Mouse (Mus musculus) retina, postnatal 1 day (tissue): ENCODE data around the gene Tnfrsf4.

Source experiments
- DNase-seq: peaks from one replicate; pipeline ENCODE4 v3.0.0-alpha.2; 2012

Gene Tnfrsf4

GRCm38 (mm10) chr4:156013637-156014036, at the start of gene Tnfrsf4:
Tnfrsf4 (plus strand) TSS chr4:156013843.
- no peak for DNase-seq

DNA sequence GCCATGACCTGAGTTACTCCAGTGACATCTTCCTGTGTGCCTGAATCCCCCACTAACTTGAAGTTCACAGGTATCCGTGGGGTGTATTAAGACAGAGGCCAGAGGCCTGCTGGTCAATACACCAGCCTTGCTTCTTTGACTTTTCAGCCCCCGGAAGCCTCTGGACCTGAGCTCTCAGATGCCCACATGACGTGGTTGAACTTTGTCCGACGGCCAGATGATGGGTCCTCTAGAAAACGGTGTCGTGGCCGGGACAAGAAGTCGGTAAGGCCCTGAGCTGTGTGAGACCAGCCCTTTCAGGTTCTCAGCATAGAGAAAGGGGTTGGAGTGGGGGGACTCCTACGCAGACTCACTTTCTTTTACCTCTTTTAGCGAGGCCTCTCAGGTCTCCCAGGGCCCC, 49.2 kb upstream of the Tnfrsf4 start:
- no peak for DNase-seq

GRCm38 (mm10) chr4:155969043-155969653, 44.5 kb upstream of the Tnfrsf4 start:
- no peak for DNase-seq

GRCm38 (mm10) chr4:155970286-155970685, 43.4 kb upstream of the Tnfrsf4 start:
- DNase-seq, result peak; percentile 59

- peak; percentile 67 for DNase-seq
These were observed 41.0 kb upstream of the Tnfrsf4 start for GRCm38 (mm10) chr4:155972651-155973050.

GRCm38 (mm10) chr4:155973239-155973638, 40.4 kb upstream of the Tnfrsf4 start:
- peak; percentile 27 for DNase-seq

GRCm38 (mm10) chr4:155981436-155982082, 32.1 kb upstream of the Tnfrsf4 start:
- DNase-seq, result no peak

DNA sequence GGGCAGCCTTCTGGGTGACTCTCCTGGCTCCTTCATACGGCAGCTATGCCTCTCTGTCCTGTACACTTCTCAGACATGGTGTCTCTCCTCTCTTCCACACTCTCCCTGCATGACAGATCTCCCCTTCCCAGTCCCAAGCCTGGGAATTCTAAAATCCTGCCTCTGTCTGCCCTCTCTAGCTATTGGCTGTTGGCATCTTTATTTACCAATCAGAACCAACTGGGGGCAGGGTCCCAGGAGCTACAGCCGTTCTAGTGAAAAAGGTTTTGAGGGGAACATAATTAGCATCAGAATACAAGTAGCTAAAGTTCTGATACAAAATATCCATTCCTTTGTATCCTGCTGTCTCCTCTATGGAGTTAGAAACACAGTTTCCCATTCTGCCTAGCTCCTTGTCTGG, 29.9 kb upstream of the Tnfrsf4 start:
- no peak for DNase-seq

DNA sequence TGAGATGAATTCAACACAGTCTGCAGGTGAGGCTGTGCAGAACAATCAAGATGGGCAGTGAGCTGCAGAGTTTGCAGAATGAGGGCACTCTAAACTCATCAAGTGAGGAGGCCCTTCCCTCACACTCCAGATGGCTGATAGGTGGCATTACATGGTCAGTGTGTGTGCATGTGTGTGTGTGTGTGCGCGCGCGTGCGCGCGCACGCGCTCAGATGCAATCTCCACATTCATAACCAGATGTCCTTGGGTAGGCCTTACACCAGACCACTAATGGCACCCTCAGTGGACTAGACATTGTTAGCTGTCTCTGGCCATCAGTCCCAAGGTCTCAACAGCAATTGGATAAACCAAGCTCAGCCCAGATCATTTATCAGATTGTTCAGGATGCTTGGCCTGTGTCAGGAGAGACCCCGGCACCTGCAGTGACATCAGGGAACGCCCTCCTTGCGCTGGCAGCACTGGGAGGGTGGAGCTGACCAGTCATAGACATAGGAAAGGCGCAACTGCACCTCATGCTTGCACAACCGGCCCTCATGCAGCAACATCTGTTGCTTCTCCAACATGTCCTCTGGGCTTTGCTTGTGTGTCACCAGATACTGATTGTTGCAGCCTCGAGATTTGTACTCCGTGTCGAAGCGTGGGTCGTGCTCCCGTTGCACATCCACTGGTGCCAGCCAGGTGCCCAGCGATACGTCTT, 22.3 kb upstream of the Tnfrsf4 start:
- peak; percentile 19 for DNase-seq

GRCm38 (mm10) chr4:155991908-155992230, 21.8 kb upstream of the Tnfrsf4 start:
- DNase-seq, result no peak

GRCm38 (mm10) chr4:155992241-155992905, 21.3 kb upstream of the Tnfrsf4 start, which contains the start of the genes B3galt6 and Sdf4:
B3galt6 (minus strand) TSS chr4:155992649.
Sdf4 (plus strand) TSS chr4:155992872.
- peak; percentile 93 for DNase-seq

DNA sequence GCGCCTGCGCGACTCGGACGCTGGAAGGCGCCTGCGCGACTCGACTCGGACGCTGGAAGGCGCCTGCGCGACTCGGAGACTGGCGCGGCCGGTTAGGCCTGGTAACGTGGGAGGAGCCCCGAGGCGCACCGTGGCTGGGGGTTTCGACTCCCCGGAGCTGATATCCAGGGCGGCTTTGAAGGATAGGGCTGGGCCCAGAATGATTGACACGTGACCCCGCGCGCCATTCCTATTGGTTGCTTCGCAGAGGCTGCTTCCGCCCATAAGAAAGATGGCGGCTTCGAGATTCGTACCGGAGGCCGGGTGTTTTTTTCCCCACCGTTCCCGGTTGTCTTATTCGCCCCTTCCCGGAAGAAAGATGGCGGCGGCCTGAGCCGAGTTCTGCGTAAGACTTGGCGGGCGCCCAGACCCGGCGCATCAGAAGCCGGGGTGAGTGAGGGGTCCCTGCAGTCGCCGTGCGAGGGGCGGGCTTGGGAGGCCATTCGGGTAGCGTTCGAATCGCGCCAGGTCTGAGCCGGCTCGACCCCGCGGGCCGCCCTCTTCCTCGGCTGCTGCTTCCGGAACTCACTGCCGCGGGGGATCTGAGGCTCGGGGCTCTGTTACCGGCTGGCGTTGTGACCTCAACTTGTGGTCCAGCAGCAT, 20.6 kb upstream of the Tnfrsf4 start:
- peak; percentile 97 for DNase-seq

- DNase-seq, result no peak
These were observed 20.0 kb upstream of the Tnfrsf4 start for GRCm38 (mm10) chr4:155993606-155994005.

DNA sequence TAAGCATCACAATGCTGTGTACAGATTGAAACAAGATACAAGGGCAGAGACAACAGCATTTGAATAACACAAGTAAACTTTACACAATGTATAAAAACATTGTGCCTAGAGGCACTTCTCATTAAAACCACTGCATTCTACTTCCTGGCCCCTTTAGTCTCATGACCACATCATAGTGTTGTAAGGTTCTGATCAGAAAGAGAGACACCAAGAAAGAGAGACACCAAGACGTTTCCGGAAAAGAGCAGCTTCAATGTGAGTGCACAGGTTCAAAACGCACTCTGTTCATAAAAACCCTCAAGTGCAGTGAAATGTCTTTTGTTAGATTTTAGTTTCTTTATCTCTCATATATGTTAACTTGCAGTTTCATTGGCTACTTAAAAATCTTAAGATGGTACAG, 9.5 kb upstream of the Tnfrsf4 start:
- DNase-seq, result no peak

GRCm38 (mm10) chr4:156008369-156008768, 5.3 kb upstream of the Tnfrsf4 start:
- no peak for DNase-seq

- no peak for DNase-seq
These were observed 793 bp downstream of the Tnfrsf4 start for GRCm38 (mm10) chr4:156014436-156014835.

GRCm38 (mm10) chr4:156019771-156020170, 6.1 kb downstream of the Tnfrsf4 start:
- DNase-seq, result no peak

GRCm38 (mm10) chr4:156021381-156021780, 7.7 kb downstream of the Tnfrsf4 start:
- no peak for DNase-seq

DNA sequence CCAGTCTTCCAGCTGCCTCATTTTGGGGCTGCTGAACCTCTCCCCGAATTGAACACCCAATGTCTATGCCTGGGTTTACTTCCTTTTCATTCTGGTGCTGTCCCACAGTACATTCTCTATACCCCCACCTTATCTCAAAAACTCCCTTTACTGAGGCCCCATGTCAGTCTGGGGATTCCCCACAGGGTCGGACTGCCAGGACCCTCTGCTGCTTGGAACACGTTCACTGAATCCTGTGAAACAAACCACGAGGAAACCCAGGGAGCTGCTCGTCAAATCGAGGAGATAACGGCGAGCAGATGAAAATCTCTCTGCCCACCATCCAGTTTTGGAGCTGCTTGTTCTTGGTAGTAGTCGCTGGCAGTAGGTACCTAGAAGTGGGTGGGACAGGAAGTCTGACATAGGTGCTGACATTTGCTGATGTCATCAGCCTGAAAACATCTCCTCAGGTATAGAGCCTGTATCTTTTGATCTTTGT, 8.3 kb downstream of the Tnfrsf4 start:
- no peak for DNase-seq

DNA sequence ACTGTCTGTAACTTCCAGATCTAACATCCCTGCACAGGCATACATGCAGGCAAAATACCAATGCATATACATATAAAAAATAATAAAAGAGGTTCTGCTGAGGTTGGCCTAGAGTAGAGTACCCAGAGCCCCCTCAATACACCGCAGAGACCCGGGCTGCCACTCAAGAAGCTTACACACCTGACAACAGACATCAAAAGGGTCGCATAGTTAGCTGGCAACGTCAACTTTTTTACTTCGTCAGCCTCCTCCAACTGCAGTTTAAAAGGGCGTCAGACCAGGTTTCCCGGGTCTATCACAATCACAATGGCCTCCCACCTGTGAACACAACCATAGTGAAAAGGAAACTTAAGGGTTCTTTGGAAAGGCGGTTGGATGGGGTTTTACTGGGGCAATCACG, 9.9 kb downstream of the Tnfrsf4 start:
- no peak for DNase-seq

- DNase-seq, result no peak
These were observed 10.5 kb downstream of the Tnfrsf4 start for GRCm38 (mm10) chr4:156024184-156024583.

GRCm38 (mm10) chr4:156026013-156026412, 12.4 kb downstream of the Tnfrsf4 start, which contains the start of gene Tnfrsf18:
Tnfrsf18 (plus strand) TSS chr4:156026164.
- DNase-seq, result no peak

DNA sequence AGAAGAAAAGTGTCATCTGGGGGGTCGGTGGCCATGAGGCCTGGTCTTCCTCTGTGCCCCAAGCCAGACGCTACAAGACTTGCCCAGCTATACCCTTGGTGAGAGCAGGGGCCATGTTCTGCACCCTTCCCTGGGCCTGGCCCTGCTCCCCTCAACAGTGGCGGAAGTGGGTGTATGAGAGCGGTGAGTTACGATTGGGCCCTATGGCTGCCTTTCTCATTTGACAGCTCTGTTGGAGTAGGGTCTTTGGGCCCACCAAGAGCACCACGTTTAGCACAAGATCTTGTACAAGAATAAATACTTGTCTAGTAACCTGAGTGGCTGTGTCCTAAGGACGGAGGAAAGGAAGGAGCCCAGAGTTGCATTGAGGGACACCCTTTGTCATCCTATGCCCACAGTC, 14.9 kb downstream of the Tnfrsf4 start:
- DNase-seq, result no peak
